Mouse (Mus musculus) MEL (cell line): Measurements from ENCODE around the gene Cabp2.
A peak's percentile ranks its signal among the peaks of the same experiment; 100 is the strongest.

Experiments
- CTCF ChIP-seq, 3 experiments: IDR thresholded peaks in 2 of 3; conservative IDR thresholded peaks in 1 of 3; 2 replicates each; pipeline ENCODE4 v1.5.1; 2011 to 2012; ENCODE audit warnings: low read length in 3 of 3, low read depth in 2 of 3, mild to moderate bottlenecking in 2 of 3, improper control_type of control experiment in 1 of 3, inconsistent platforms in 1 of 3, mixed read lengths in 1 of 3, moderate library complexity in 1 of 3; ENCODE audit not compliant: control insufficient read depth in 1 of 3, insufficient read depth in 1 of 3, poor library complexity in 1 of 3, severe bottlenecking in 1 of 3
- EP300 ChIP-seq, 2 experiments: IDR thresholded peaks; 2 replicates each; pipeline ENCODE4 v1.6.1; 2011; ENCODE audit warnings: improper control_type of control experiment in 2 of 2, low read length in 2 of 2, low read depth in 1 of 2, mild to moderate bottlenecking in 1 of 2
- GATA1 ChIP-seq: IDR thresholded peaks from 2 replicates; pipeline ENCODE4 v1.6.1; 2011; ENCODE audit warnings: low read depth, low read length, improper control_type of control experiment
- HCFC1 ChIP-seq: IDR thresholded peaks from 2 replicates; pipeline ENCODE4 v1.6.1; 2012; ENCODE audit warnings: low read depth, mild to moderate bottlenecking, inconsistent platforms, low read length, improper control_type of control experiment, moderate library complexity
- MEF2A ChIP-seq: IDR thresholded peaks from 2 replicates; pipeline ENCODE4 v1.6.1; 2014; ENCODE audit warnings: low read depth, mild to moderate bottlenecking, inconsistent platforms, low read length, improper control_type of control experiment; ENCODE audit not compliant: poor library complexity, insufficient replicate concordance, severe bottlenecking; ENCODE audit errors: extremely low read depth
- MXI1 ChIP-seq: IDR thresholded peaks from 2 replicates; pipeline ENCODE4 v1.6.1; 2011; ENCODE audit warnings: mild to moderate bottlenecking, low read depth, low read length, improper control_type of control experiment
- POLR2A ChIP-seq, 2 experiments: IDR thresholded peaks; 2 replicates each; pipeline ENCODE4 v1.6.1; 2011 to 2012; ENCODE audit warnings: low read length in 2 of 2, mild to moderate bottlenecking in 2 of 2, control low read depth in 1 of 2, improper control_type of control experiment in 1 of 2, low read depth in 1 of 2, moderate library complexity in 1 of 2; ENCODE audit not compliant: control insufficient read depth in 1 of 2, insufficient read depth in 1 of 2, poor library complexity in 1 of 2
- POLR2AphosphoS5 ChIP-seq: IDR thresholded peaks from 2 replicates; pipeline ENCODE4 v1.6.1; 2012; ENCODE audit warnings: low read depth, borderline replicate concordance, mild to moderate bottlenecking, inconsistent platforms, low read length, moderate library complexity, mixed read lengths
- USF2 ChIP-seq, 2 experiments: IDR thresholded peaks; 2 replicates each; pipeline ENCODE4 v1.6.1; 2011 to 2012; ENCODE audit warnings: improper control_type of control experiment in 2 of 2, low read length in 2 of 2, borderline replicate concordance in 1 of 2, inconsistent platforms in 1 of 2, low read depth in 1 of 2, mild to moderate bottlenecking in 1 of 2; ENCODE audit not compliant: insufficient read depth in 1 of 2

- TF ChIP-seq CTCF (IDR thresholded peaks at IDR 0.05 in 2 of 3, conservative IDR thresholded peaks at IDR 0.05 in 1 of 3; ENCODE audit: control insufficient read depth in 1 of 3, insufficient read depth in 1 of 3, low read depth in 2 of 3, low read length in 3 of 3, poor library complexity in 1 of 3, severe bottlenecking in 1 of 3) (no peak), POLR2A (IDR thresholded peaks at IDR 0.05; ENCODE audit: control insufficient read depth in 1 of 2, insufficient read depth in 1 of 2, low read depth in 1 of 2, low read length in 2 of 2, poor library complexity in 1 of 2) (no peak), MXI1 (no peak), EP300 (IDR thresholded peaks at IDR 0.05; ENCODE audit: low read depth in 1 of 2, low read length in 2 of 2) (peak; percentile 21 to 74; a peak in 2 of 4 replicates), POLR2AphosphoS5 (no peak), HCFC1 (no peak), USF2 (IDR thresholded peaks at IDR 0.05; ENCODE audit: borderline replicate concordance in 1 of 2, insufficient read depth in 1 of 2, low read depth in 1 of 2, low read length in 2 of 2) (no peak), MEF2A (no peak), GATA1 (peak; percentile 58)
Observed at GRCm38 (mm10) chr19:4045966-4046865, 35.2 kb upstream of the Cabp2 start, which contains the start of gene Gstp2.
